Mouse (Mus musculus) midbrain, postnatal 0 days (tissue): Measurements from ENCODE around the gene Dtx3l. TPM values are rescaled to one million over a fixed set of nuclear protein-coding genes. Genes with fewer than 3 reads are reported as not detected.
A peak's percentile ranks its signal among the peaks of the same experiment; 100 is the strongest.
"Not testable (repeated sequence)": the region's sequence is repeated elsewhere in the genome, so short reads cannot be mapped to it uniquely, and the experiment has no call there.

ENCODE experiments used
- ATAC-seq: fragments of 200-750 bp; cut with Nextera tagmentation; 2 replicates; pipeline ENCODE4 v1.8.0; 2017; ENCODE audit warnings: moderate number of reproducible peaks, mild to moderate bottlenecking, moderate TSS enrichment, moderate library complexity; ENCODE audit not compliant: low FRiP score
- DNase-seq: peaks from one replicate; pipeline ENCODE4 v3.0.0-alpha.2; 2015; ENCODE audit warnings: low spot score
- H3K27ac ChIP-seq: fragments of 300-500 bp; sonication (generic); 2 replicates; pipeline ENCODE4 v1.5.1; 2014; ENCODE audit warnings: low read depth, mild to moderate bottlenecking, low read length, mixed read lengths
- H3K27me3 ChIP-seq: fragments of 300-500 bp; sonication (generic); 2 replicates; pipeline ENCODE4 v1.6.1; 2014; ENCODE audit warnings: low read length, control low read depth, mixed read lengths; ENCODE audit not compliant: insufficient read depth
- H3K36me3 ChIP-seq: fragments of 300-500 bp; sonication (generic); 2 replicates; pipeline ENCODE4 v1.6.1; 2014; ENCODE audit warnings: low read length, control low read depth, mixed read lengths; ENCODE audit not compliant: insufficient read depth
- H3K4me1 ChIP-seq: fragments of 300-500 bp; sonication (generic); 2 replicates; pipeline ENCODE4 v1.6.1; 2014; ENCODE audit warnings: mild to moderate bottlenecking, control low read depth, antibody characterized with exemption, low read length, mixed read lengths; ENCODE audit not compliant: insufficient read depth
- H3K4me2 ChIP-seq: fragments of 300-500 bp; sonication (generic); 2 replicates; pipeline ENCODE4 v1.6.1; 2014; ENCODE audit warnings: low read depth, mild to moderate bottlenecking, low read length, mixed read lengths; ENCODE audit not compliant: poor library complexity, severe bottlenecking
- H3K4me3 ChIP-seq: fragments of 300-500 bp; sonication (generic); 2 replicates; pipeline ENCODE4 v1.5.1; 2014; ENCODE audit warnings: low read depth, mild to moderate bottlenecking, low read length, moderate library complexity
- H3K9ac ChIP-seq: fragments of 300-500 bp; sonication (generic); replicated peaks from 2 replicates; pipeline ENCODE4 v1.6.1; 2014; ENCODE audit warnings: mild to moderate bottlenecking, low read length, moderate library complexity, mixed read lengths; ENCODE audit not compliant: poor library complexity, severe bottlenecking
- H3K9me3 ChIP-seq: fragments of 300-500 bp; sonication (generic); 2 replicates; pipeline ENCODE4 v1.6.1; 2016; ENCODE audit warnings: low read length, control low read depth
- CTCF ChIP-seq: IDR thresholded peaks from 2 replicates; pipeline ENCODE4 v1.5.1; 2016; ENCODE audit warnings: antibody characterized with exemption, mild to moderate bottlenecking
- WGBS: fragments of 180-500 bp; shearing (Covaris S2); extraction: QIAGEN DNeasy Blood & Tissue Kit; methylation state at CpG from one replicate; pipeline ENCODE4 v1.1.7; 2014; 5-methylcytosine and 5-hydroxymethylcytosine counted together
- polyA plus RNA-seq: library from polyadenylated mRNA; unstranded; fragments of >200 nt; fragmentation: Nextera tagmentation; extraction: Ambion mirVana; gene quantifications from 2 replicates; pipeline ENCODE4 v1.2.1, GENCODE M21; 2015
- total RNA-seq: library from RNA; depleted of rRNA; stranded (reverse); fragments of >200 nt; gene quantifications from 2 replicates; pipeline ENCODE4 v1.2.3, GENCODE M21; 2014

Gene Dtx3l
- total and polyA plus RNA-seq, 2 experiments from 2014 or later, result 0.93 to 1.9 TPM

GRCm38 (mm10) chr16:35982506-35982901, 43.6 kb upstream of the Dtx3l start:
- H3K9me3 ChIP-seq, result no peaks in the 10 kb centered on the region
- peak overlapping the region; percentile 97 for H3K27ac ChIP-seq
- H3K4me2 ChIP-seq, result peak overlapping the region; percentile 58
- ATAC-seq (peak; percentile 4), DNase-seq (no peak)
- peak overlapping the region; percentile 81 for H3K4me3 ChIP-seq
- H3K4me1 ChIP-seq, result no peaks in the 10 kb centered on the region; the same call in 1 of the 2 replicates
- H3K27me3 ChIP-seq, result no peaks in the 10 kb centered on the region
- 5% methylated on average over 15 of the region's 15 CpGs for WGBS
- H3K36me3 ChIP-seq, result no peaks in the 10 kb centered on the region
- peak overlapping the region; percentile 91 for H3K9ac ChIP-seq
- TF ChIP-seq CTCF, result no peak

GRCm38 (mm10) chr16:35981363-35981821, 42.4 kb upstream of the Dtx3l start:
- no peak overlapping the region for H3K27ac ChIP-seq
- peak; percentile 99 for DNase-seq
- TF ChIP-seq CTCF, result no peak

GRCm38 (mm10) chr16:35978450-35978849, 39.5 kb upstream of the Dtx3l start, which contains the start of gene Kpna1:
Kpna1 (plus strand) TSS chr16:35978750.
- not testable (repeated sequence) for H3K27me3 ChIP-seq, H3K9me3 ChIP-seq, H3K4me3 ChIP-seq, H3K9ac ChIP-seq, H3K27ac ChIP-seq, H3K4me1 ChIP-seq, ATAC-seq, H3K4me2 ChIP-seq, DNase-seq, H3K36me3 ChIP-seq
- WGBS, result 89% methylated on average over 1 of the region's 1 CpGs

More at GRCm38 (mm10) chr16:35981363-35981821, 42.4 kb upstream of the Dtx3l start:
- H3K9me3 ChIP-seq, result no peaks in the 10 kb centered on the region
- peak; percentile 78 for ATAC-seq
- H3K27me3 ChIP-seq, result no peaks in the 10 kb centered on the region
- 55% methylated on average over 19 of the region's 19 CpGs for WGBS
- no peak overlapping the region for H3K4me2 ChIP-seq
- no peaks in the 10 kb centered on the region; the same call in 1 of the 2 replicates for H3K4me1 ChIP-seq
- H3K9ac ChIP-seq, result no peak overlapping the region
- no peaks in the 10 kb centered on the region for H3K36me3 ChIP-seq
- no peak overlapping the region for H3K4me3 ChIP-seq

- Histone ChIP-seq H3K36me3 (no peaks in the 10 kb centered on the region), H3K9me3 (no peaks in the 10 kb centered on the region), H3K27ac (no peak overlapping the region), H3K4me3 (no peak overlapping the region), H3K4me2 (no peak overlapping the region), H3K27me3 (no peaks in the 10 kb centered on the region), H3K4me1 (no peaks in the 10 kb centered on the region), H3K9ac (no peak overlapping the region)
- TF ChIP-seq CTCF, result no peak
- ATAC-seq, result no peak
- no peak for DNase-seq
- WGBS, result 59% methylated on average over 1 of the region's 1 CpGs
Measured at GRCm38 (mm10) chr16:35974021-35974420, 35.1 kb upstream of the Dtx3l start.

- no peak for TF ChIP-seq CTCF
- ATAC-seq, result no peak
Measured at GRCm38 (mm10) chr16:35968149-35968548, 29.2 kb upstream of the Dtx3l start.

GRCm38 (mm10) chr16:35967319-35967718, 28.4 kb upstream of the Dtx3l start:
- 85% methylated on average over 4 of the region's 4 CpGs for WGBS

More at GRCm38 (mm10) chr16:35968149-35968548, 29.2 kb upstream of the Dtx3l start:
- Histone ChIP-seq H3K36me3 (no peaks in the 10 kb centered on the region), H3K27me3 (no peaks in the 10 kb centered on the region), H3K9ac (no peak overlapping the region), H3K4me2 (no peak overlapping the region), H3K4me1 (no peaks in the 10 kb centered on the region), H3K9me3 (no peaks in the 10 kb centered on the region), H3K27ac (no peak overlapping the region), H3K4me3 (no peak overlapping the region)
- no peak for DNase-seq
- 61% methylated on average over 2 of the region's 2 CpGs for WGBS

More at GRCm38 (mm10) chr16:35967319-35967718, 28.4 kb upstream of the Dtx3l start:
- no peak overlapping the region for H3K27ac ChIP-seq
- peak; percentile 81 for TF ChIP-seq CTCF
- H3K36me3 ChIP-seq, result no peaks in the 10 kb centered on the region
- no peak for ATAC-seq
- no peaks in the 10 kb centered on the region for H3K27me3 ChIP-seq
- H3K9ac ChIP-seq, result no peak overlapping the region
- peak; percentile 30 for DNase-seq
- no peaks in the 10 kb centered on the region for H3K4me1 ChIP-seq
- H3K4me3 ChIP-seq, result no peak overlapping the region
- no peaks in the 10 kb centered on the region for H3K9me3 ChIP-seq
- H3K4me2 ChIP-seq, result no peak overlapping the region
